Mouse (Mus musculus): ENCODE measurements around the gene Fgf8.

DNA sequence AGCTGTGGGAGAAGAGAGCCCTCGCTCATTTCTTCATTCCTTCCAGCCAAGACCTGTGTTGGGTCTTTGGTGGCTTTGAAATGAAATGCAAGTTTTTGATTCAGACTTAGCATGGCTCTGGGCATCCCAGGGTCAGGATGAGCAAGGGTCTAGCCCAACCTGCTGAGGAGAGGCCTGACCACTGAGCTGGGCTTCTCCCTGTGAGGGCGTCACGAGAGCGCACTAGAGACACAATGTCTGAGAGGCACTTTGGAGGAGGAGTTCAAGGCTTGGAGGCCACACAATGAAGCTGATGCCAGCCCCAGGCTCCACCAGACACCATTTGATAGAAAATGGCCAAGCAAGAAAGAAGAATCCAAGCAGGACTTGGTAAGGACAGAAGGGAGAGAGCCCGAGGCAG, 8.5 kb downstream of the Fgf8 start:
- TF ChIP-seq CTCF (IDR thresholded peaks at IDR 0.05; ENCODE audit: low read depth, low read length) (no peak), POLR2A (IDR thresholded peaks at IDR 0.05; ENCODE audit: insufficient read depth, low read length) (no peak)

Measured in ES-Bruce4 (cell line).